Mouse (Mus musculus) intestine, postnatal 0 days (tissue): ENCODE data around the gene Cacna2d1. TPM values are rescaled to one million over a fixed set of nuclear protein-coding genes. Genes with fewer than 3 reads are reported as not detected.

ENCODE experiments used
- ATAC-seq: fragments of 200-750 bp; cut with Nextera tagmentation; 2 replicates; pipeline ENCODE4 v1.8.0; 2017; ENCODE audit warnings: mild to moderate bottlenecking, moderate TSS enrichment, moderate library complexity
- H3K27ac ChIP-seq: fragments of 300-500 bp; sonication (generic); 2 replicates; pipeline ENCODE4 v1.5.1; 2014; ENCODE audit warnings: mild to moderate bottlenecking, low read depth, low read length, moderate library complexity
- H3K27me3 ChIP-seq: fragments of 300-500 bp; sonication (generic); replicated peaks from 2 replicates; pipeline ENCODE4 v1.6.1; 2014; ENCODE audit warnings: low read length, mixed read lengths; ENCODE audit not compliant: control insufficient read depth, insufficient read depth
- H3K36me3 ChIP-seq: fragments of 300-500 bp; sonication (generic); 2 replicates; pipeline ENCODE4 v1.6.1; 2014; ENCODE audit warnings: mild to moderate bottlenecking, moderate library complexity; ENCODE audit not compliant: control insufficient read depth, insufficient read depth
- H3K4me1 ChIP-seq: fragments of 300-500 bp; sonication (generic); replicated peaks from 2 replicates; pipeline ENCODE4 v1.6.1; 2014; ENCODE audit warnings: antibody characterized with exemption, low read length, mixed read lengths; ENCODE audit not compliant: control insufficient read depth, insufficient read depth
- H3K4me2 ChIP-seq: fragments of 300-500 bp; sonication (generic); replicated peaks from 2 replicates; pipeline ENCODE4 v1.6.1; 2014; ENCODE audit warnings: low read depth, mild to moderate bottlenecking, moderate library complexity
- H3K4me3 ChIP-seq: fragments of 300-500 bp; sonication (generic); 2 replicates; pipeline ENCODE4 v1.5.1; 2014; ENCODE audit warnings: low read depth, low read length
- H3K9ac ChIP-seq: fragments of 300-500 bp; sonication (generic); 2 replicates; pipeline ENCODE4 v1.6.1; 2014; ENCODE audit warnings: mild to moderate bottlenecking, low read depth, low read length
- H3K9me3 ChIP-seq: fragments of 300-500 bp; sonication (generic); 2 replicates; pipeline ENCODE4 v1.6.1; 2016; ENCODE audit warnings: mixed run types; ENCODE audit not compliant: control insufficient read depth
- CTCF ChIP-seq: sonication (generic); IDR thresholded peaks from 2 replicates; pipeline ENCODE4 v1.5.1; 2016; ENCODE audit warnings: low read depth, mild to moderate bottlenecking, control low read depth, antibody characterized with exemption, moderate library complexity
- WGBS: fragments of 180-500 bp; shearing (Covaris S2); extraction: QIAGEN DNeasy Blood & Tissue Kit; methylation state at CpG from one replicate; pipeline ENCODE4 v1.1.7; 2014; 5-methylcytosine and 5-hydroxymethylcytosine counted together
- polyA plus RNA-seq: library from polyadenylated mRNA; unstranded; fragments of >200 nt; fragmentation: Nextera tagmentation; extraction: Ambion mirVana; gene quantifications from 2 replicates; pipeline ENCODE4 v1.2.1, GENCODE M21; 2015

Gene Cacna2d1
- polyA plus RNA-seq, 1 experiment from 2014 or later: 7.2 TPM

- TF ChIP-seq CTCF: no peak
- H3K36me3 ChIP-seq: no peaks in the 10 kb centered on the region
- H3K4me2 ChIP-seq: no peak overlapping the region
- no peak for ATAC-seq
- 79% methylated on average over 1 of the region's 1 CpGs for WGBS
- no peak overlapping the region for H3K9ac ChIP-seq
- H3K4me1 ChIP-seq: no peaks in the 10 kb centered on the region
- no peak overlapping the region for H3K4me3 ChIP-seq
- H3K27ac ChIP-seq: no peak overlapping the region
- H3K27me3 ChIP-seq: no peaks in the 10 kb centered on the region
- H3K9me3 ChIP-seq: no peaks in the 10 kb centered on the region
Observed at GRCm38 (mm10) chr5:16110643-16111042, 176.2 kb downstream of the Cacna2d1 start.

- H3K27ac ChIP-seq: no peak overlapping the region
- no peak overlapping the region for H3K4me3 ChIP-seq
- TF ChIP-seq CTCF: no peak
- H3K27me3 ChIP-seq: no peaks in the 10 kb centered on the region
- ATAC-seq: no peak
- no peaks in the 10 kb centered on the region for H3K9me3 ChIP-seq
- WGBS: 70% methylated on average over 1 of the region's 1 CpGs
- no peak overlapping the region for H3K9ac ChIP-seq
- H3K36me3 ChIP-seq: no peaks in the 10 kb centered on the region
- no peaks in the 10 kb centered on the region for H3K4me1 ChIP-seq
- H3K4me2 ChIP-seq: no peak overlapping the region
Observed at GRCm38 (mm10) chr5:16113879-16114278, 179.4 kb downstream of the Cacna2d1 start.

- WGBS: 73% methylated on average over 11 of the region's 11 CpGs
- Histone ChIP-seq H3K9ac (no peak overlapping the region), H3K27me3 (no peaks in the 10 kb centered on the region), H3K36me3 (no peaks in the 10 kb centered on the region), H3K27ac (no peak overlapping the region), H3K9me3 (no peaks in the 10 kb centered on the region), H3K4me2 (no peak overlapping the region), H3K4me1 (no peaks in the 10 kb centered on the region), H3K4me3 (no peak overlapping the region)
- no peak for ATAC-seq
- TF ChIP-seq CTCF: no peak
Observed at GRCm38 (mm10) chr5:16121334-16121733, 186.8 kb downstream of the Cacna2d1 start.

DNA sequence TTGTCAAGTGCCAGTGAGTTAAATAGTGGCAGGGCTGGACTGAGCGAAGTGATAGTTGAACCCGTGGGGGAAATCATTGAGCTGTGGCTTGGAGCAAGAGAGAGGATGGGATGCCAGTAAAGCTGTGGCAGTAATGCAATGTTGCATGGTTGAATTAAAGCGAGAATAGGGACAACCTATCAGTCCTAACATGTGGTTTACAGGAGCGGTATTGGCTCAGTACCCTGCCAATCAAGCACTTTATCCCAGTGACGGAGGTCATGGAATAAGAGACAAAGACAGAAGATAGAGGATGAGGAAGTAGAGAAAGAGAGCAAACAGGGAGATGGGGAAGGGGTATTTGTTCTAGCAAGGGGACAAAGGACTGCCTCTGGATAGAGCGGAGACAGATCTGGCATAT, 187.6 kb downstream of the Cacna2d1 start:
- Histone ChIP-seq H3K9ac (no peak overlapping the region), H3K27me3 (no peaks in the 10 kb centered on the region), H3K36me3 (no peaks in the 10 kb centered on the region), H3K27ac (no peak overlapping the region), H3K4me1 (no peaks in the 10 kb centered on the region), H3K9me3 (no peaks in the 10 kb centered on the region), H3K4me2 (no peak overlapping the region), H3K4me3 (no peak overlapping the region)
- WGBS: 89% methylated on average over 6 of the region's 6 CpGs
- ATAC-seq: no peak
- no peak for TF ChIP-seq CTCF

DNA sequence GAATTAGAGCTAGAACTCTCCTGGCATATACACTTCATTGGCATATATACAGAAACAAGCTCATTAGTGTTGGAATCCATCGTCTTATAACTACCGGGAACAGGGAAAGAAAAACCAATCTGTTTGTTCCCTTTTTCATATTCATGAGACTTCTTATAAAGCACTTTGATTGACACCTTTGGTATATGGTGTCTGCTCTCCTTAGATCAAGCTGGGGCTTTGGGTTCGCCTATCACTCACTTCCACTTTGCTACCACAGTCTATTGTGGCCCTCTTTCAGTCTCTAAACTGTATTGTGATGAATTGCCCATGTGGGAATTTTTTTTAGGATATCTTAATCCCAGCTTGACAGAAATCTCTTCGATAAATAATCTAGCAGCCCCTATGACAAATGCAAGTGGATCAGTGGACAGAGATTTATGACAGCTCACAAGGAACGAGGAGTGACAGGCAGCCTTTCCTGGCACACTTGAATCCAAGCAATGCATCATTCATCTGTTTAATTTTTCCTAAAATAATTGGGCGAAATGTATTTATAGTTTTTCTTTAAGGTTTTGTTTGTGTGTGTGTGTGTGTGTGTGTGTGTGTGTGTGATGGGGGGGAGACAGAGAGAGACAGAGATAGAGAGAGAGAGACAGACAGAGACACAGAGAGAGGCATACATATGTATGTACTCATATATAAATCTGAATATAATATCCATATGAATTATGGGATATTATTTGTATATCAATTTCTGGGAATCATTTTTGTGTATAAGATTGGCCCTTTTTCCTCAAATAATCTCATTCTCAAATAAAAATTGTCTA, 200.0 kb downstream of the Cacna2d1 start:
- TF ChIP-seq CTCF: no peak
- H3K4me1 ChIP-seq: no peaks in the 10 kb centered on the region
- 77% methylated on average over 6 of the region's 6 CpGs for WGBS
- H3K27ac ChIP-seq: no peak overlapping the region
- no peak overlapping the region for H3K4me3 ChIP-seq
- H3K9me3 ChIP-seq: no peaks in the 10 kb centered on the region
- H3K4me2 ChIP-seq: no peak overlapping the region
- H3K9ac ChIP-seq: no peak overlapping the region
- ATAC-seq: no peak
- H3K27me3 ChIP-seq: no peaks in the 10 kb centered on the region
- no peaks in the 10 kb centered on the region for H3K36me3 ChIP-seq

GRCm38 (mm10) chr5:16135986-16136385, 201.5 kb downstream of the Cacna2d1 start:
- Histone ChIP-seq H3K27me3 (no peaks in the 10 kb centered on the region), H3K27ac (no peak overlapping the region), H3K9me3 (no peaks in the 10 kb centered on the region), H3K4me1 (no peaks in the 10 kb centered on the region), H3K4me2 (no peak overlapping the region), H3K9ac (no peak overlapping the region), H3K36me3 (no peaks in the 10 kb centered on the region), H3K4me3 (no peak overlapping the region)
- no peak for TF ChIP-seq CTCF
- ATAC-seq: no peak
- WGBS: 83% methylated on average over 3 of the region's 3 CpGs
